Mouse (Mus musculus): ENCODE measurements around the gene Padi2. TPM values are rescaled to one million over a fixed set of nuclear protein-coding genes. Genes with fewer than 3 reads are reported as not detected.
A peak's percentile ranks its signal among the peaks of the same experiment; 100 is the strongest.

Padi2 gene
- polyA plus RNA-seq, 1 experiment from 2014 or later, result 3.8 TPM

DNA sequence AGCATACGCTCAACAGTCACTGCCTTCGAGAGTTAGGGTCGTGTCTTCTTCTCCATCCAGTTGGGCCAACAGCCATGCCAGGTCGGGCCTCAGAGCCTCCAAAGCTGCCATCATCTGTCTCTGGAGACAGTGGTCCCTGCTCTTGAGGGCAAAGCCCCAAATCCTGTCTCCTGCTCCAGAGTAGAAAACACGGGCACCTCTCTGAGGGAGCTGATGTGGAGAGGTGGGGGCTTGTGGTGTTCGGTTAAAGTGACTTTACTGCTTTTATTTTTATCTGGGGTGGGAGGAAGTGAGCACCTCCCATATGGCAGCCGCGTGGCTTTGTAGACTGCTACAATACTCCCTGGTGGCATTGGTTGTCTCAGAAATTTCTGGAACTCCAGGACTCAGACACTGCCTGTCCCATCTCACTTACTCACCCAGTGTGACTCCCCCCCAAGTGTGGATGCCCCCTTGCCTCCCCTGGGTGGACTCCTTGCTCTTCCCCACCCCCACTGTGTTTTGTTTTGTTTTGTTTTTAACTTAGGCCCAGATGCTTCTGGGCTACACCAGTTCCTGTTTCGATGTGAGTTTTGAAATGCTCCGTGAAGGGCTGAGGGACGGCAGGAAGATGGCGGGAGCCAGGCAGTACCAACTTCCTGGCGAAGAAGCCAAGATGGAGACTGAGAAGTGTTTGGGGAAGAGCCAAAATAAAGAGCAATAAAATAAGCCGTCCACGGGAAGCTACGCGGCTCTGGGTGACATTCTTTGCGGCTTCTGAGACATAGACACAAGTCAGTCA, 45.9 kb downstream of the Padi2 start:
- Histone ChIP-seq H3K27me3 (replicated peaks) (no peaks in the 10 kb centered on the region), H3K4me3 (replicated peaks) (no peak overlapping the region), H3K4me1 (replicated peaks) (no peaks in the 10 kb centered on the region), H3K27ac (no peak overlapping the region), H3K36me3 (no peaks in the 10 kb centered on the region), H3K4me2 (replicated peaks) (no peak overlapping the region), H3K9ac (no peak overlapping the region), H3K9me3 (no peaks in the 10 kb centered on the region)
- ATAC-seq, result no peak
- 86% methylated on average over 18 of the region's 18 CpGs for WGBS

DNA sequence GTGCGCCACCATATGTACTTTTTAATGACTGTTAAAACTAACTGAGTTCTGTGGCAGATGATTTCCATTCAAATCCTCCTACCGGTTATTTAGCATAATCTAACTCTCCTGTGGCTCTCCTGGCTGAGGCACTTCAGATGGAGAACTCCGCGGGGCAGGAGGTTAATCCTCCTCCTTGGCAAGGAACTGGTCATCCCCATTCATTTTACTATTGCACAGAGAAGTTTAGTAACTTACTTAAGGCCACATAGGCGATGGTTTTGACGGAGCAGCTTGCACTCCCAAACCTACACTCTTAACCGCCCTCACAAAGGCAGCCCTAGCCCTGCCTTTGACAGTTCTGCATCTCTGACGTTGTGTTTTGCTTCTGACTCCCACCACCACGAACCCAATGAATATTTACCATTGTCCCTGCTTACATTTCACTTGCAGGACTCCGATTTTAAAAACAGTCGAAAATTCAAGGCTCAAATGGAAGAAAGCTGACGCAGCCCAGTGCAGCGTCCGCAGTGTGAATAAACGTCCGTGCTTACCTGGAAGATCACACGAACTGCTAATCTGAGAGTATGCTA, 51.1 kb downstream of the Padi2 start:
- 16% methylated on average over 17 of the region's 17 CpGs for WGBS

GRCm38 (mm10) chr4:140957725-140958124, 51.6 kb downstream of the Padi2 start:
- WGBS, result 1% methylated on average over 13 of the region's 13 CpGs
- Histone ChIP-seq H3K36me3 (no peaks in the 10 kb centered on the region), H3K4me3 (replicated peaks) (peak overlapping the region; percentile 31), H3K27ac (no peak overlapping the region), H3K27me3 (replicated peaks) (no peaks in the 10 kb centered on the region), H3K4me2 (replicated peaks) (peak overlapping the region; percentile 82), H3K9ac (peak overlapping the region; percentile 44), H3K9me3 (no peaks in the 10 kb centered on the region), H3K4me1 (replicated peaks) (peaks cover 14% of the 10 kb centered on the region)
- ATAC-seq, result no peak

More for the DNA sequence above, 51.1 kb downstream of the Padi2 start:
- no peak for ATAC-seq
- Histone ChIP-seq H3K36me3 (no peaks in the 10 kb centered on the region), H3K9ac (peak overlapping the region; percentile 44), H3K9me3 (no peaks in the 10 kb centered on the region), H3K4me2 (replicated peaks) (peak overlapping the region; percentile 82), H3K4me3 (replicated peaks) (peak overlapping the region; percentile 31), H3K4me1 (replicated peaks) (peaks cover 10% of the 10 kb centered on the region), H3K27ac (no peak overlapping the region), H3K27me3 (replicated peaks) (no peaks in the 10 kb centered on the region)

DNA sequence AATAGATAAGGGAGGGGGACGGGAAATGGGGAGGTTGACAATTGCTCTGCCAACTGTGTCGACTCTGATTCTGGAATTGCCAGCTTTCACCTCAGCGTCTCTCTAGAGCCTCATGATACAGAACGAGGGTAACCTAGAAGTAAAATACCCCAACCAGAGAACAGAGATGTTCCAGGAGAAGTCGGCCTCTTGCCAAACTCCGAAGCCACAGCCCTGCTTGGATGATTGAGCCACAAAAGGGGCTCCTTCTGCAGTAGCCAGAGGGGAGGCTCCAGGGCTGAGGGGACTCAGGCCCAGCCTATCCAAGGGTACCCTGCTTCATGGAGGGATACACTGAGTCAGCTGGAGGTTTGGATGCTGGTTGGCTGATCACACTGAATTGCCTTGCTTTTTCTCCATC, 52.2 kb downstream of the Padi2 start:
- 56% methylated on average over 6 of the region's 6 CpGs for WGBS
- Histone ChIP-seq H3K4me3 (replicated peaks) (no peak overlapping the region), H3K9me3 (no peaks in the 10 kb centered on the region)

GRCm38 (mm10) chr4:140959128-140959679, 53.1 kb downstream of the Padi2 start:
- ATAC-seq, result no peak
- H3K9ac ChIP-seq, result no peak overlapping the region
- 73% methylated on average over 7 of the region's 7 CpGs for WGBS
- H3K4me1 ChIP-seq (replicated peaks), result peaks cover 26% of the 10 kb centered on the region
- H3K4me2 ChIP-seq (replicated peaks), result no peak overlapping the region
- H3K27ac ChIP-seq, result no peak overlapping the region
- H3K4me3 ChIP-seq (replicated peaks), result no peak overlapping the region
- H3K9me3 ChIP-seq, result no peaks in the 10 kb centered on the region
- H3K27me3 ChIP-seq (replicated peaks), result no peaks in the 10 kb centered on the region
- H3K36me3 ChIP-seq, result no peaks in the 10 kb centered on the region

More for the DNA sequence above, 52.2 kb downstream of the Padi2 start:
- Histone ChIP-seq H3K36me3 (no peaks in the 10 kb centered on the region), H3K9ac (no peak overlapping the region), H3K4me1 (replicated peaks) (peaks cover 19% of the 10 kb centered on the region), H3K4me2 (replicated peaks) (no peak overlapping the region), H3K27ac (no peak overlapping the region), H3K27me3 (replicated peaks) (no peaks in the 10 kb centered on the region)
- ATAC-seq, result no peak

DNA sequence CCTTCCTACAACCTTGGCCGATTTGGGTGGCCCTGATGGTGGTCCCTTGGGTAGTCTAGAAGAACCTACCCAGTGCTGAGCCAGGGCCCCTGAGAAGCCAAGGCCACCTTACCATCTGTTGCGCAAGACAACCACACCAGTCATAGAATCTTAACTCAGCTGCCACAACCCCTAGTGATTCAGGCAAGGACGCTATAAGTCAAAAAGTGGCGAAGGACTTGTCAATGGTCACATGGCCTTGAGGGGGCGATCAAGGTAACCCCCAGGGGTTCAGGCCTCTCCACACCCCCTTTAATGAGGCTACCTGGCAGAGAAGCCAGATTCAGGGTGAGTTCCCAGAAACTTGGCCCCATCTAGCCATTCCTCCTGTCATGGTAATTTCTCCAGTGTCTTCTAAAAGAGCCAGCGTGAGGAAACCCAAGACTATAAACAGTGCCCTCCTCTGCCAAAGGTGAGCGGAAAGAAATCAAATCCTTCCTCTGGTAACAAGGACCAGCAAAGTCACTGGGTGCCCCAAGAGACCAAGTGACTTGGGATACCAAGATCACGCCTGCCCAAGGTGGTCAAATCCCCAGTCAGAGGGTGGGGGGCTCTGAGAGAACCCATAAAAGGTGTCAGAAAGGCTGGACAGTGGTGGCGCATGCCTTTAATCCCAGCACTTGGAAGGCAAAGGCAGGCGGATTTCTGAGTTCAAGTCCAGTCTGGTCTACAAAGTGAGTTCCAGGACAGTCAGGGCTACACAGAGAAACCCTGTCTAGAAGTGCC, 53.8 kb downstream of the Padi2 start:
- 79% methylated on average over 10 of the region's 10 CpGs for WGBS
- Histone ChIP-seq H3K27ac (no peak overlapping the region), H3K9me3 (no peaks in the 10 kb centered on the region), H3K4me2 (replicated peaks) (peak overlapping the region; percentile 89), H3K27me3 (replicated peaks) (no peaks in the 10 kb centered on the region), H3K36me3 (no peaks in the 10 kb centered on the region), H3K4me1 (replicated peaks) (peaks cover 26% of the 10 kb centered on the region), H3K4me3 (replicated peaks) (no peak overlapping the region), H3K9ac (no peak overlapping the region)
- no peak for ATAC-seq

- peak within 1 kb of the TSS; percentile 79 for H3K4me3 ChIP-seq (replicated peaks)
- H3K36me3 ChIP-seq, result no peaks in the 10 kb centered on the region
- H3K4me2 ChIP-seq (replicated peaks), result peak within 1 kb of the TSS; percentile 89
- peaks cover 26% of the 10 kb centered on the region for H3K4me1 ChIP-seq (replicated peaks)
- H3K9ac ChIP-seq, result peak within 1 kb of the TSS; percentile 86
- H3K9me3 ChIP-seq, result no peaks in the 10 kb centered on the region
- H3K27ac ChIP-seq, result peak within 1 kb of the TSS; percentile 77
- peak; percentile 97 for ATAC-seq
- 2% methylated on average over 37 of the region's 37 CpGs for WGBS
- no peaks in the 10 kb centered on the region for H3K27me3 ChIP-seq (replicated peaks)
Measured at GRCm38 (mm10) chr4:140960781-140961466, 54.8 kb downstream of the Padi2 start, which contains the start of gene Sdhb. Gene Sdhb (plus strand): TSS chr4:140961203.

DNA sequence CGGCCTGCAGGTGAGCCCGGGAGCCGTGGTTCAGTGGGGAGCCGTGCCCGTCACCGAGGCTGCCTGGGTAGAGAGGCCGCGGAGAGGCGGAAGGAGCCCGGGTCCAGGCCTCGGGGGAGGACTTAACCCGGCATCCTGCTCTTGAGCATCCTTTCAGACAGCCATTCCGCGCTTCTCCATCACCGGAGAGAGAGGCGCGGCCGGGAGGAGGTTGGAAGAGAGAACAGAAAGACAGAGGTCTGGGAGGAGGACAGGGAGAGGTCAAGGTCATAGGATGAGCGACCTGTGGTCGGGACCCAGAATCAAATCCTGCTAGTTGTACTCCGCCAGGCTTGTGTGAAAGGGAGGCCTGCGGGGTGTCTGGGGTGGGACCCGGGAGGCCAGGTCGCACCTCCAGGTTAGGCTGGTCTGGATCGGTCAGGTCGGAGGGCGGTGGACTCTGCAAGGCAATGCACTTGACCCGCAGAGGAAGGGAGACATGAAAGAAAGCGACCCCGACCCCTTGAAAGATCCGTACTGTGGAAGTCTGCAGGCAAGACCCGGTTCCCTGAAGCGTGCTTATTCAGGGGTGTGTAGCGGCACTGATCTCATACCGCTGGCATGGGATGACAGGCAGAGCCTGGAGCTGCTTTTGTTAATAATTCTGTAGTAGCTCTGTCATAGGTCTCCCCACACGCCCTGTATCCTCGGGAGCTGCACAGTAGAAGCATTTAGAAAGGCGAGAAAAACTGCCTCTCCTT, 55.5 kb downstream of the Padi2 start:
- 1% methylated on average over 38 of the region's 38 CpGs for WGBS

DNA sequence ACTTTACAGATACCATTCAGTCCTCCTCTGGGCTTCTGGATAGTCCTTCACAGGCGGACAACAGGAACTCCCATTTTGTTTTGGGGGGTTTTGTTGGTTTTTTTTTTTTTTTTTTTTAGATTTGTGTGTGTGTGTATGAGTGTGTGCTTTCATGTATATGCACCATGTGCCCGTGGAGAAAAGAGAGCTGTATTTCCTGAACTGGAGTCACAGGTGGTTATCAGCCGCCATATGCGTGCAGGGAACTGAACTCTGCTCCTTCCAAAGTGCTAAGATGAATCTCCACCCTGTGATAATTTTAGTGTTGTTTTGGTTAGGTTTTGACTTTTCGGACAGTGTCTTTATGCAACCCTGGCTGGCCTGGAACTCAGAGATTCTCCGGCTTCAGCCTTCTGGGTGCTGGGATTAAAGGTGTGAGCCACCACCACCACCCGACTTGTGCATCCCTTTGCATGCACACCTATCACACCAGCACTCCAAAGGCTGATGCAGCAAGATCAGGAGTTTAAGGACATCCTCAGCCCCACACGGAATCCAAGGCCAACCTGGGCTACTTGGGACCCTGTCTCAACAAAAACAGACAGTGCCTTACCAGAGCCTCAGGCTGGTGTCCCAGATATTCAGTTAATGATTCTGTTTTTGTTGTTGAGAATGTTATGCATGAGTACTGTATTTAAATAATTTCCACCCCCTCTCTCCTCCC, 56.2 kb downstream of the Padi2 start:
- 61% methylated on average over 8 of the region's 8 CpGs for WGBS
- no peak for ATAC-seq

More for the DNA sequence above, 55.5 kb downstream of the Padi2 start:
- Histone ChIP-seq H3K4me3 (replicated peaks) (peak overlapping the region; percentile 79), H3K27me3 (replicated peaks) (no peaks in the 10 kb centered on the region), H3K27ac (peak overlapping the region; percentile 77), H3K9me3 (no peaks in the 10 kb centered on the region), H3K4me1 (replicated peaks) (peaks cover 26% of the 10 kb centered on the region), H3K36me3 (no peaks in the 10 kb centered on the region), H3K9ac (peak overlapping the region; percentile 86), H3K4me2 (replicated peaks) (peak overlapping the region; percentile 89)
- peak; percentile 42 for ATAC-seq

DNA sequence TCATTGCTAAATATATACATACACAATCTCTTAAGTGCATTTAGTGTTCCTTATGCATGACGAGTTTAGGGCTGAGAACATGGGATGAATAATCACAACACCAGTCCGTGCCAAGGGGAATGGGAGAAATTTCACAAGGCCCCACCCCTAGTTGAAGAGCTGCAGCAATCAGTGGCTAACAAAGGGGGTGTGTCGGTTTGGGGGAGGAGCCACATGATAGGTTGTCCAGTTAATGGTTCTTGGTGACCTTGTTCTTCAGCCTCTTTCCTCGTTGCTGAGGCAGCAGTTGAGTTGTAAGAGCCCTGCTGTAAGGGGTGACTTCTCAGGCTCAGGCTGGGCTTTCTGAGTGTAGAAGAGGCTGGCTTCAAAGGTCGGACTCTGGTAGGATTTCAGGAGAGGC, 56.8 kb downstream of the Padi2 start:
- Histone ChIP-seq H3K27me3 (replicated peaks) (no peaks in the 10 kb centered on the region), H3K36me3 (peaks cover 3% of the 10 kb centered on the region; the same call in 1 of the 2 replicates), H3K9me3 (no peaks in the 10 kb centered on the region), H3K9ac (no peak overlapping the region), H3K4me3 (replicated peaks) (no peak overlapping the region), H3K4me1 (replicated peaks) (peaks cover 19% of the 10 kb centered on the region), H3K27ac (peak overlapping the region; percentile 33; the same call in 1 of the 2 replicates), H3K4me2 (replicated peaks) (peak overlapping the region; percentile 89; the same call in 1 of the 2 replicates)
- WGBS, result 30% methylated on average over 5 of the region's 5 CpGs
- ATAC-seq, result peak; percentile 21; the same call in 1 of the 2 replicates

More for the DNA sequence above, 56.2 kb downstream of the Padi2 start:
- Histone ChIP-seq H3K4me3 (replicated peaks) (peak overlapping the region; percentile 79), H3K9ac (peak overlapping the region; percentile 86), H3K9me3 (no peaks in the 10 kb centered on the region), H3K4me1 (replicated peaks) (peaks cover 23% of the 10 kb centered on the region), H3K4me2 (replicated peaks) (peak overlapping the region; percentile 89), H3K36me3 (no peaks in the 10 kb centered on the region), H3K27ac (0 out of 2 replicates have a peak overlapping the region, but pooled peaks have one; percentile 77), H3K27me3 (replicated peaks) (no peaks in the 10 kb centered on the region)
